20 mouse cellular contexts compared by ENCODE assay signal in the genomic region with DNA sequence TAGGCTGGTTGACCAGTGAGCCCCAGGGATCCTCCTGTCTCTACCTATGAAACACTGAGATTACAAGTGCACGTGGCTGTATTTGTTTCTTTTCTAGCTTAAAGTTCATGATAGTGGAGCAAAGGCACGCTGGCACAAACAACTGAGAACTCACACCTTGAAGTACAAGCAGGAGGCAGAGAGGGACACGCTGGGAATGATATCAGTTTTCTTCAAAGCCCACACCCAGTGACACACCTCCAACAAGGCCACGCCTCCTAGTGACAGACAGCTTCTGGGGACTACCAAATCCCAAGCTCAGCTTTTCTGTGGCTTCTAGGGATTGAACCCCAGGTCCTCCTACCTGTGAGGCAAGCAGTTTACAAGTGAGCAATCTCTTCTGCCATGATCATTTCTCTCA. TPM values are rescaled to one million over a fixed set of nuclear protein-coding genes. Genes with fewer than 3 reads are reported as not detected.
"Had no signal": no experiment of that assay in that cellular context is flagged by ENCODE, and none has a peak within 500 bp of the region (broad histone marks: within the 10 kb centered on the region; RNA-seq: fewer than 3 reads in every experiment).

No protein-coding gene starts in this region.

- DNase-seq: retina, postnatal 1 day; right cerebral cortex, adult 18-20 months; right cerebral cortex, postnatal 14 days; right cerebral cortex, postnatal 25 days; right cerebral cortex, postnatal 4 days; spleen, adult 18-20 months; thymus, adult 18-20 months; thymus, adult 2 months; thymus, postnatal 14 days; thymus, postnatal 25 days; thymus, postnatal 36 days; thymus, postnatal 4 days had no signal

- H3K9me3 ChIP-seq: neural tube, embryonic 13.5 days; neural tube, embryonic 15.5 days; stomach, embryonic 15.5 days had no signal

- H3K4me2 ChIP-seq: neural tube, embryonic 13.5 days; neural tube, embryonic 15.5 days; stomach, embryonic 15.5 days had no signal

- H3K36me3 ChIP-seq: neural tube, embryonic 13.5 days; neural tube, embryonic 15.5 days; stomach, embryonic 15.5 days had no signal

- H3K27ac ChIP-seq: neural tube, embryonic 13.5 days; neural tube, embryonic 15.5 days; stomach, embryonic 15.5 days had no signal

- H3K9ac ChIP-seq: neural tube, embryonic 13.5 days; neural tube, embryonic 15.5 days; stomach, embryonic 15.5 days had no signal

- H3K4me3 ChIP-seq: neural tube, embryonic 13.5 days; neural tube, embryonic 15.5 days; stomach, embryonic 15.5 days had no signal

- H3K27me3 ChIP-seq: neural tube, embryonic 13.5 days; neural tube, embryonic 15.5 days; stomach, embryonic 15.5 days had no signal

- H3K4me1 ChIP-seq: neural tube, embryonic 13.5 days; neural tube, embryonic 15.5 days; stomach, embryonic 15.5 days had no signal

RNA-seq across cellular contexts. Expression of a gene that starts 23.9 kb away (rescaled TPM):
- total RNA-seq: neutrophil, adult 5-6 weeks had no signal
- polyA plus RNA-seq: small intestine, adult 2 months; spleen, adult 2 months; stomach, embryonic 14.5 days; thymus, adult 2 months; urinary bladder, adult 2 months had no signal

RNA-seq across cellular contexts. Expression of a gene that starts 33.6 kb away (rescaled TPM):
- total RNA-seq: neutrophil, adult 5-6 weeks had no signal
